Mouse (Mus musculus) neural tube, embryonic 11.5 days (tissue): Measurements from ENCODE around the gene Cdca3. TPM values are rescaled to one million over a fixed set of nuclear protein-coding genes. Genes with fewer than 3 reads are reported as not detected.

Experiments used
- polyA plus RNA-seq: library from polyadenylated mRNA; unstranded; fragments of >200 nt; fragmentation: Nextera tagmentation; extraction: Ambion mirVana; gene quantifications from 2 replicates; pipeline ENCODE4 v1.2.1, GENCODE M21; 2014

Gene Cdca3
- polyA plus RNA-seq, 1 experiment from 2014 or later: 195 TPM

Other genes with a start within 250 kb of the Cdca3 start
- gene C1s2, start 193.5 kb upstream of the Cdca3 start, polyA plus RNA-seq: not detected in 2 replicates
- 37.3 and 42.2 TPM in 2 replicates for gene Lpcat3, start 166.5 kb upstream of the Cdca3 start, polyA plus RNA-seq
- 202 and 204 TPM in 2 replicates for gene Emg1, start 117.4 kb upstream of the Cdca3 start, polyA plus RNA-seq
- 362 and 370 TPM in 2 replicates for gene Phb2, start 117.2 kb upstream of the Cdca3 start, polyA plus RNA-seq
- 6.9 and 8.0 TPM in 2 replicates for gene Ptpn6, start 90.8 kb upstream of the Cdca3 start, polyA plus RNA-seq
- 456 and 504 TPM in 2 replicates for gene Grcc10, start 88.2 kb upstream of the Cdca3 start, polyA plus RNA-seq
- gene Gm45234, start 73.5 kb upstream of the Cdca3 start, polyA plus RNA-seq: not detected in 2 replicates
- 11.8 and 12.1 TPM in 2 replicates for gene Atn1, start 73.0 kb upstream of the Cdca3 start, polyA plus RNA-seq
- 8.5 and 9.8 TPM in 2 replicates for gene Eno2, start 59.9 kb upstream of the Cdca3 start, polyA plus RNA-seq
- 0.27 and 1.4 TPM in 2 replicates for gene Lrrc23, start 49.8 kb upstream of the Cdca3 start, polyA plus RNA-seq
- gene Spsb2, start 20.9 kb upstream of the Cdca3 start, polyA plus RNA-seq: 6.3 and 6.9 TPM in 2 replicates
- gene Tpi1, start 15.3 kb upstream of the Cdca3 start, polyA plus RNA-seq: 622 and 634 TPM in 2 replicates
- 162 and 174 TPM in 2 replicates for gene Usp5, start 63 bp upstream of the Cdca3 start, polyA plus RNA-seq
- 0.22 and 0.29 TPM in 2 replicates for gene Gnb3, start 10.7 kb downstream of the Cdca3 start, polyA plus RNA-seq
- 14.6 and 16.9 TPM in 2 replicates for gene P3h3, start 28.2 kb downstream of the Cdca3 start, polyA plus RNA-seq
- gene Gpr162, start 34.4 kb downstream of the Cdca3 start, polyA plus RNA-seq: 2.3 TPM in 2 replicates
- gene Cd4, start 58.7 kb downstream of the Cdca3 start, polyA plus RNA-seq: 0.07 TPM in 1 of 2 replicates, not detected in the other
- 1.4 and 1.7 TPM in 2 replicates for gene Lag3, start 82.2 kb downstream of the Cdca3 start, polyA plus RNA-seq
- gene Ptms, start 90.6 kb downstream of the Cdca3 start, polyA plus RNA-seq: 345 and 381 TPM in 2 replicates
- 468 and 513 TPM in 2 replicates for gene Mlf2, start 101.8 kb downstream of the Cdca3 start, polyA plus RNA-seq
- 110 and 118 TPM in 2 replicates for gene Cops7a, start 136.0 kb downstream of the Cdca3 start, polyA plus RNA-seq
- gene Pianp, start 167.1 kb downstream of the Cdca3 start, polyA plus RNA-seq: 1.7 and 2.6 TPM in 2 replicates
- 9.7 and 10.2 TPM in 2 replicates for gene Zfp384, start 179.6 kb downstream of the Cdca3 start, polyA plus RNA-seq
- gene Ing4, start 210.2 kb downstream of the Cdca3 start, polyA plus RNA-seq: 130 and 132 TPM in 2 replicates
- gene Acrbp, start 220.1 kb downstream of the Cdca3 start, polyA plus RNA-seq: 10.9 and 11.7 TPM in 2 replicates
- gene Lpar5, start 238.4 kb downstream of the Cdca3 start, polyA plus RNA-seq: 0.34 and 0.57 TPM in 2 replicates